Mouse (Mus musculus) midbrain, embryonic 15.5 days (tissue): ENCODE measurements around the gene Stt3a. TPM values are rescaled to one million over a fixed set of nuclear protein-coding genes. Genes with fewer than 3 reads are reported as not detected.

Experiments
- ATAC-seq: fragments of 200-750 bp; cut with Nextera tagmentation; replicated peaks from 2 replicates; pipeline ENCODE4 v1.8.0; 2017; ENCODE audit warnings: moderate TSS enrichment
- H3K27ac ChIP-seq: fragments of 300-500 bp; sonication (generic); 2 replicates; pipeline ENCODE4 v1.5.1; 2015; ENCODE audit warnings: mild to moderate bottlenecking, inconsistent platforms
- H3K27me3 ChIP-seq: fragments of 300-500 bp; sonication (generic); replicated peaks from 2 replicates; pipeline ENCODE4 v1.6.1; 2015; ENCODE audit warnings: inconsistent platforms
- H3K36me3 ChIP-seq: fragments of 300-500 bp; sonication (generic); replicated peaks from 2 replicates; pipeline ENCODE4 v1.6.1; 2015; ENCODE audit warnings: inconsistent platforms
- H3K4me1 ChIP-seq: fragments of 300-500 bp; sonication (generic); 2 replicates; pipeline ENCODE4 v1.6.1; 2015; ENCODE audit warnings: inconsistent platforms
- H3K4me2 ChIP-seq: fragments of 300-500 bp; sonication (generic); 2 replicates; pipeline ENCODE4 v1.6.1; 2015; ENCODE audit warnings: inconsistent platforms, mild to moderate bottlenecking, moderate library complexity
- H3K4me3 ChIP-seq: fragments of 300-500 bp; sonication (generic); 2 replicates; pipeline ENCODE4 v1.5.1; 2015; ENCODE audit warnings: mild to moderate bottlenecking, inconsistent platforms
- H3K9ac ChIP-seq: fragments of 300-500 bp; sonication (generic); 2 replicates; pipeline ENCODE4 v1.6.1; 2015; ENCODE audit warnings: mild to moderate bottlenecking, inconsistent platforms
- H3K9me3 ChIP-seq: fragments of 300-500 bp; sonication (generic); 2 replicates; pipeline ENCODE4 v1.6.1; 2016; ENCODE audit warnings: inconsistent platforms
- WGBS: fragments of 180-500 bp; shearing (Covaris S2); methylation state at CpG from one replicate; pipeline ENCODE4 v1.1.7; 2015; ENCODE audit warnings: mixed read lengths; 5-methylcytosine and 5-hydroxymethylcytosine counted together
- polyA plus RNA-seq: library from polyadenylated mRNA; unstranded; fragments of >200 nt; fragmentation: Nextera tagmentation; extraction: Ambion mirVana; gene quantifications from 2 replicates; pipeline ENCODE4 v1.2.1, GENCODE M21; 2015

The Stt3a gene
- polyA plus RNA-seq, 1 experiment from 2014 or later: 93.4 TPM

DNA sequence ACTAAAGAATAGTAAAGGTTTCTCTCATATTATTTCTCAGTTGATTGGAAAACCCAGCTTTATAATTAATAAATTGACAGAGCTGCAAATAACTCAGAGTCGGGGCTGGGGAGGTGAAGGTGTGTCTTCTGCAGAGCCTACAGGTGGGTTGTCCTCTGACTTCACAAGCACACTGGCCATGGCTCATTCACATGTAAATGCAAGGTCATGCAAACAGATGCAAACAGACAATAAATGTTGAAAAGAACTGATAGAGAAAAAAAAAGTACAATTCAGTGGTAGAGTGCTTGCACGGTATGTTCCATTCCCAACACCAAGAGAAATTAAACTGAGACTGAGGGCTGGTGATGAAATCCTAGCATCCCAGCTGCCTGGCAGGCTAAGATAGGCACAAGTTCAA, 27.0 kb upstream of the Stt3a start:
- 71% methylated on average over 2 of the region's 2 CpGs for WGBS
- Histone ChIP-seq H3K27ac (no peak overlapping the region), H3K27me3 (no peaks in the 10 kb centered on the region), H3K9me3 (no peaks in the 10 kb centered on the region), H3K9ac (no peak overlapping the region), H3K36me3 (peaks cover 11% of the 10 kb centered on the region), H3K4me1 (peaks cover 31% of the 10 kb centered on the region), H3K4me3 (no peak overlapping the region), H3K4me2 (no peak overlapping the region)
- no peak for ATAC-seq

DNA sequence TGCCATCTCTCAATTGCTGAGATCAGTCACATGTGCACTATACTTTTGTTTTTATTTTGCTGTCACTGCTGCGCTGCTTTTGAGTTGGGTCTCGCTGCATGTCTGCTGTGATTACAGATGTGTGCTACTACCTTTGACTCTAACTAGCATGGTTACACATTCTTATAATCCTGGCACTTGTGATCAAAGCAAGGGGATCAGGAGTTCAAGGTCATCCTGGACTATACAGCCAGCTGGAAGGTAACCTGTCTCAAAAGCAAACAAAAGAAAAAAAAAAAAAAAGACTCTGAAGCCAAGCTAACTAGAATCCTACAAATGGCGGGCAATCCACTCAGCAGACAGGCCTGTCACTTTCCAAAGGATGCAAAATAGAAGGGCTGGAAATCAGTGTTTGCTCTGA, 24.7 kb upstream of the Stt3a start:
- peaks cover 28% of the 10 kb centered on the region for H3K36me3 ChIP-seq
- H3K27ac ChIP-seq: no peak overlapping the region
- H3K4me1 ChIP-seq: peaks cover 26% of the 10 kb centered on the region
- ATAC-seq: no peak
- H3K4me2 ChIP-seq: no peak overlapping the region
- H3K27me3 ChIP-seq: no peaks in the 10 kb centered on the region
- 84% methylated on average over 3 of the region's 3 CpGs for WGBS
- H3K9ac ChIP-seq: no peak overlapping the region
- H3K9me3 ChIP-seq: no peaks in the 10 kb centered on the region
- no peak overlapping the region for H3K4me3 ChIP-seq

DNA sequence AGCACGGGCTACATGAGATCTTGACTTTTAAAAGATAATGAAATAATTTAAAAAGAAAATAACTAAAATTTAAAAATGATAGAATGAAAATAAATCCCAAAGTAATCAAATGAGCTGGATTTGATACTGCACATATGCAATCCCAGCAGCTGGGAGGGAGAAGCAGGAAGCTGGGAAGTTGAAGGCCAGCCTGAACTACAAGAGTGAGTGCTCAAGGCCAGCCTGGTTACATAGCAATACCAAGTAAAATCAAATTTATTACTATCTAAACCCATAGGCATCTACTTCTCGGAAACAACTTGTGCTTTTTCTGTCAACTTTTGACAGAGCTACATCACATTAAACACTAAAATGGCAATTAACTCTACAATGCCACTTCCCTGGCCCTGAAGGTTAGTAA, 16.4 kb upstream of the Stt3a start:
- WGBS: 93% methylated on average over 2 of the region's 2 CpGs
- no peak overlapping the region for H3K27ac ChIP-seq
- H3K4me3 ChIP-seq: no peak overlapping the region
- no peaks in the 10 kb centered on the region for H3K4me1 ChIP-seq
- H3K36me3 ChIP-seq: peaks cover 70% of the 10 kb centered on the region
- no peaks in the 10 kb centered on the region for H3K27me3 ChIP-seq
- no peak overlapping the region for H3K9ac ChIP-seq
- H3K9me3 ChIP-seq: no peaks in the 10 kb centered on the region
- no peak overlapping the region for H3K4me2 ChIP-seq
- no peak for ATAC-seq

DNA sequence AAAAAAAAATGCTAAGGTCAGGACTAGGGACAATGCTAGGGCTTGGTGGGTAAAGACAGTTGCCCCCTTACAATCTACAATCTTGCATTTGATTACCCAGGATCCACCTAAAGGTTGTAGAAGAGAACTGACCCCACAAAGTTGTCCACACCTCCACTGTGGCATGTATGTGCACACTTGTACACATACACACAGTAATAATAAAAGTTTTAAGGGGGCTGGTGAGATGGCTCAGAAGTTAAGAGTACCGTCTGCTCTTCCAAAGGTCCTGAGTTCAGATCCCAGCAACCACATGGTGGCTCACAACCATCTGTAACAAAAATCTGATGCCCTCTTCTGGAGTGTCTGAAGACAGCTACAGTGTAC, 1.6 kb upstream of the Stt3a start:
- peak overlapping the region; percentile 83 for H3K4me2 ChIP-seq
- peaks cover 17% of the 10 kb centered on the region for H3K4me1 ChIP-seq
- peak overlapping the region; percentile 100 for H3K4me3 ChIP-seq
- no peak overlapping the region for H3K27ac ChIP-seq
- H3K27me3 ChIP-seq: no peaks in the 10 kb centered on the region
- ATAC-seq: no peak
- H3K9ac ChIP-seq: no peak overlapping the region
- WGBS: 97% methylated on average over 1 of the region's 1 CpGs
- peaks cover 6% of the 10 kb centered on the region; the same call in 1 of the 2 replicates for H3K36me3 ChIP-seq
- no peaks in the 10 kb centered on the region for H3K9me3 ChIP-seq

DNA sequence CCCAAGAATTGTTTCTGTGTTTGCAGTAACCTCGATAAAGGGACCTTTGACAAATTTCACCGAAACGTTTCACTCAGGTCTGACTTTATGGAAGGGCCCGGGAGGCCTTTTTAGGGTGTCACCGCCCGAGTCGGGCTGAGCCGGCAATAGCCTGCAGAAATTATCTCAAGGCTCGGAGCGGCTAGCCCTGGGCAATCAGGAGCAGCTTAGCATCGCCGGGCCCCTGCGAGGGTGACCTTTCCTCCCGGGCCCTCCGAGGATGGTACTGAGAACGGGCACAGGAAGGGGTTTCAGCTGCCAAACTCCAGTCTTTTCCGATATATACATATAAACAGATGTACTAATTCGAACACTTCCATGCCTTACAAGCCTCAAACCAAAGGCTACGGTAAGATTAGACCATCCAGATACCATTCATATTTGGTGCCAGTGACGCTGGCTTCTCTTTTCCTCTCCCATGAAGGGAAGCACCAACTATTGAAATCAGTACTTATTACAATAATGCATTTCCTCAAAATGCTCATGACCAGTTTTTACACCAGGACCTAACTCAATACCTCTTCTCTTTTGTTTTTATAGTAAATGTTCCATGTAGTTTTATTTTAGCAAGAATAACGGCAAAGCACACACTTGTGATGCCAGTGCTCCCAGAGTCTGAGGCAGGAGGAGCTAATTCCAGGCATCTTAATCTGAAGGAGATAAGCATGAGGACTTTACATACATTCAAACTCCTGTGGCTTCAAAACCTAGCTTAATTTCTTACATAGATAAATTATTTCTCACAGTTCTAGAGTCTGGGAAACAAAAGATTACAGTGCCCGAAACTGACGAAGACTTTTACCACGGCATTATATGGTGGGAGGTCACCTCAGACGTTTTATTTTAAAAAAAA, 923 bp upstream of the Stt3a start:
- WGBS: 14% methylated on average over 25 of the region's 25 CpGs
- peak overlapping the region; percentile 83 for H3K4me2 ChIP-seq
- ATAC-seq: peak; percentile 21
- H3K9ac ChIP-seq: peak overlapping the region; percentile 73
- H3K27me3 ChIP-seq: no peaks in the 10 kb centered on the region
- H3K4me1 ChIP-seq: peaks cover 17% of the 10 kb centered on the region
- no peaks in the 10 kb centered on the region for H3K9me3 ChIP-seq
- H3K36me3 ChIP-seq: peaks cover 10% of the 10 kb centered on the region; the same call in 1 of the 2 replicates
- H3K4me3 ChIP-seq: peak overlapping the region; percentile 100
- peak overlapping the region; percentile 84 for H3K27ac ChIP-seq

DNA sequence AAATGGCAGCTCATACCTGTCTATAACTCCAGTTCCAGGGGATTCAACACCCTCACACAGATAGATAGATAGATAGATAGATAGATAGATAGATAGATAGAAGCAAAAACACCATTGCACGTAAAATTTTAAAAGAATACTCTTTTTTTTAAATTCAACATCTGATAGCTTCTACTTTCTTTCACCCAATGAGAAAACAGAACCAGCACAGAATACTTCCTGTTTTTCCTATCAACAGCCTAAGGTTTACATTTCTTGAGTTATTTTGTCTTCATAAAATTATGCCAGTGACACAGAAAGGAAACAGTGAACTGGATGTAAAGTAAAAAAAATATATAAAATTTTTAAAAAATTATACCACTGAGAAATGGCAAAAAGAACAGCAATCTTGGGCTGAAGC, 3.1 kb downstream of the Stt3a start:
- peaks cover 32% of the 10 kb centered on the region; the same call in 1 of the 2 replicates for H3K36me3 ChIP-seq
- 100% methylated on average over 1 of the region's 1 CpGs for WGBS
- H3K27ac ChIP-seq: no peak overlapping the region
- H3K4me3 ChIP-seq: no peak overlapping the region
- H3K27me3 ChIP-seq: no peaks in the 10 kb centered on the region
- H3K9me3 ChIP-seq: no peaks in the 10 kb centered on the region
- ATAC-seq: no peak
- no peak overlapping the region for H3K4me2 ChIP-seq
- H3K4me1 ChIP-seq: peaks cover 17% of the 10 kb centered on the region
- no peak overlapping the region for H3K9ac ChIP-seq

DNA sequence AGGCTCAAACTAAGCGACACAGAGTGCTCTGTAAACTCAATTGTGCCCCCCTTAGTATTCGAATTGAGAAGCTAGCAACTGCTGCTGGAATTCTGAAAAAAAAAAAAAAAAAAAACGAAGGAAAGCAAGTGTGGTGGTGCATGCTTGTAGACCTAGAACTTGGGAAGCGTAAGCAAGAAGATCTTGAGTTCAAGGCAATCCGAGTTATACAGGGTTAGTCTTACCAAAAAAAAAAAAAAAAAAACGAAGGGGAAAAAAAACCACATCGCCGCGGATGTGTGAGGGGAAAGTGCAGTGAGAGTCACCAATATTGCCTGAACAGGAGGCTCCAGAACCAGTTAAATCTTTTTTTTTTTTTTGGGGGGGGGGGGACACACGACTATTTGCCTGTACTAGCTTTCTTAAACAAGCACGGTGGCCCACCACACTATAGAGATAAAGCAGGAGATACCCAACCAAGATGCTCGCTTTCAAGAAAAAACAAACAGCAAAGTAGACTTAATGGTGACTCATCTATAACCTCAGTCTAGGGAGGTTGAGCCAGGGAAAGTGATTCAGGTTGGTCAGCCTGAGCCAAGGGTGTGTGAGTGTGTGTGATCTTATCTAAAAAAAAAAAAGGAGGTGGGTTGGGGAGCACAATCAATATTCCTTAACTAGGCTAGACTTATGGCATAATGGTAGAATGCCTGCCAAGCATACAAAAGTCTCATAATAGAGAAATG, 40.3 kb downstream of the Stt3a start, which contains the start of gene Chek1:
TSS of gene Chek1 (minus strand) at position 32 of the 722 bp plus-strand sequence.
- peak within 1 kb of the TSS; percentile 91 for H3K4me2 ChIP-seq
- peaks cover 8% of the 10 kb centered on the region; the same call in 1 of the 2 replicates for H3K36me3 ChIP-seq
- 9% methylated on average over 12 of the region's 12 CpGs for WGBS
- no peaks in the 10 kb centered on the region for H3K27me3 ChIP-seq
- H3K27ac ChIP-seq: peak within 1 kb of the TSS; percentile 79
- peak; percentile 8; the same call in 1 of the 2 replicates for ATAC-seq
- no peaks in the 10 kb centered on the region for H3K9me3 ChIP-seq
- H3K4me3 ChIP-seq: peak within 1 kb of the TSS; percentile 59
- peak within 1 kb of the TSS; percentile 63 for H3K9ac ChIP-seq
- H3K4me1 ChIP-seq: peaks cover 14% of the 10 kb centered on the region

DNA sequence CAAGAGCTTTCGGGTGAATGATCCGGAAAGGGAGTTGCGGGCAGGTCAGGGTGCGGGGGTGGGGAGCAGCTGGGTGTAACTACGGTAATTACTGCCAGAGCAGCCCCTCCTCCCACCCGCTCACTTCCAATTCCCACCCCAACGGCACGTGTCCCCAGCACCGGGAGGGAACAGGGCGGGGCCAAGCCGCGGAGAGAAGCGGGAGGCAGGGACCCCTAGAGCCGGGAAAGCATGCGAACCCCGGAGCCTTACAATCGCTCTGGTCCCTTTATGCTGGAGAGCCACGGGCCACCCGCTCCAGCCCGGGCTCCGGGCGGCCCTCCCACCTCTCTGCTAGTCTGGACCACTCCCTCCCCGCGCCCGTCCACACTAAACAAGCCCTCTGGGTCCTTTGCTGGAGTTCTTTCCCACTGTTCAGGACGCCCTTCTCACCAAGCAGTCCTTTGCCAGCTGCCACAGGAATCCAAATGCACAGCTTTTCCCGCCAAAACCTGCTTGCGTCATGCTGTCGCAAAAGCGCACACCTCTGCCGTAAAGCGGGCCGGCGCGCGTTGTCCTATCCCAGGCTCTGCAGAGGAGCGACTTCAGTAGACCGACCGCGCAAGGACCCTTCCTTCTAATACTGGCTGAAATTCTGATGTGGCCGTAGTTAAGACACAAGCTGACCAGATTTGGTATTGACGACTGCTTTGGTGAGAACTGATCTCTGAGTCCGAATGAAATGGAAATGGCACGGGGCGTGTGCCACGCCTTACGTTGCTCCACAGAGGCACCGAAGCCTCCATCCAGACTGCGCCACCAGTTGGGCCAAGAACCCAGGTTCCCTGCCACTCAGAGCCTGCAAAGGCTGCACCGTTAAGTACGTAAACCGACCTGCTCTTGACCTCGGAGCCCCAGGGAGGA, 41.1 kb downstream of the Stt3a start:
- ATAC-seq: peak; percentile 97
- Histone ChIP-seq H3K27ac (peak overlapping the region; percentile 79), H3K4me3 (peak overlapping the region; percentile 59), H3K27me3 (no peaks in the 10 kb centered on the region), H3K9me3 (no peaks in the 10 kb centered on the region), H3K9ac (peak overlapping the region; percentile 63), H3K36me3 (0 out of 2 replicates have a peak, but pooled peaks cover 3% of the 10 kb centered on the region), H3K4me1 (peaks cover 14% of the 10 kb centered on the region), H3K4me2 (peak overlapping the region; percentile 91)
- WGBS: under 1% methylated on average over 53 of the region's 53 CpGs

DNA sequence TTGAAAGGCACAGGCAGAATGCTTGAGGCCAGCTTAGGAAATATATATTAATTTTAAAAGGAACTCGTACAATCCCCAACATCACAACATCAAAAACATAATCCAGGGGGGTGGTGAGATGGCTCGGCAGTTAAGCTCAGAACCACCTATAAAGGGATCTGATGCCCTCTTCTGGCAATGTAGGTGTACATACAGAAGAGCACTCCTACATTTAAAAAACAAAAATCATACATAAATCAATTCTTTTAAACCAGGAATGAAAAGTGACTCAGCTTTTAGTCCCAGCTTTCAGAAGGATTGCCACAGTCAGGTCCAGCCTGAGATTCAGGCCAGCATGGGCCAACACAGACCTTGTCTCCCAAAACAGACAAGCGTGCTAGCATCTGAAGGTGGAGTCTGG, 50.9 kb downstream of the Stt3a start:
- 82% methylated on average over 3 of the region's 3 CpGs for WGBS
- H3K9ac ChIP-seq: no peak overlapping the region
- 0 out of 2 replicates have a peak, but pooled peaks cover 2% of the 10 kb centered on the region for H3K36me3 ChIP-seq
- H3K4me2 ChIP-seq: no peak overlapping the region
- H3K4me1 ChIP-seq: no peaks in the 10 kb centered on the region
- H3K4me3 ChIP-seq: no peak overlapping the region
- H3K27me3 ChIP-seq: no peaks in the 10 kb centered on the region
- ATAC-seq: no peak
- H3K9me3 ChIP-seq: no peaks in the 10 kb centered on the region
- H3K27ac ChIP-seq: no peak overlapping the region

DNA sequence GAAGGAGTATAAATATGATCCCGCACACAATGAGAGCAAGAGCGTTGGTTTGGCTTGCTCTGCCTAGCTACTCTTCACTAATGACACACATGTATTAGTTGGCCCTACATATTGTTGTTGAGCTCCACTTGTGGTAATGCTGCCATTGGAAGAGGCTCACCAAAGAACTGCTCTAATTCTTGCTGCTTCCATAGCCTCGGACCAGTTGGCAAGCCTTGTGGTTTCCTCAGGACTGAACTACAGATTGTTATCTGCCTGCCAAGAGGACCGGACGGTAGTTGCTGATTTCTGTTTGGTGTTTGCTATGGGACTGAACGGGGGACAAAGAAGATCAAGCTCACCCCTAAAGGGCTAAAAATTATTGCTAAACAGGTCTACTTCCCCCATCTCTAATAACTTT, 60.2 kb downstream of the Stt3a start:
- ATAC-seq: no peak
- no peaks in the 10 kb centered on the region for H3K9me3 ChIP-seq
- H3K4me2 ChIP-seq: no peak overlapping the region
- no peak overlapping the region for H3K4me3 ChIP-seq
- H3K27ac ChIP-seq: no peak overlapping the region
- no peaks in the 10 kb centered on the region for H3K36me3 ChIP-seq
- 95% methylated on average over 6 of the region's 6 CpGs for WGBS
- H3K4me1 ChIP-seq: no peaks in the 10 kb centered on the region
- H3K27me3 ChIP-seq: no peaks in the 10 kb centered on the region
- no peak overlapping the region for H3K9ac ChIP-seq

DNA sequence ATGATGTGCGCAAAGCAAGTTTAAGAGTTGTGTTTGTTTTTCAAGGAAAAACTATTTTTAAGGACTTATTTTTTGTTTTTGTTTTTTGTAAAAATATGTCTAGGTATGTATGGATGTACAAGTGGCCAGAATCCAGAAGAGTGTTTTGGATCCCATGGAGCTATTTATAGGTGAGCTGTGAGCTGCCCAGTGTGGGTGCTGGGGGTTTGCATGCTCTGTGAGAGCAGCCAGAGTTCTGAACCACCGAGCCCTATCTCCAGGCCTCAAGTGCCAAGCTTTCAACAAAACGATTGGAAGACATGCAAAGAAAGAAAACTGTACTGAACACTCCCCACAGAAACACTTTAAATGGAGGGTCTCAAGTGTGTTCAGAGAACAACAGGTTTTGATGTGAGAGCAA, 61.6 kb downstream of the Stt3a start:
- 88% methylated on average over 3 of the region's 3 CpGs for WGBS

DNA sequence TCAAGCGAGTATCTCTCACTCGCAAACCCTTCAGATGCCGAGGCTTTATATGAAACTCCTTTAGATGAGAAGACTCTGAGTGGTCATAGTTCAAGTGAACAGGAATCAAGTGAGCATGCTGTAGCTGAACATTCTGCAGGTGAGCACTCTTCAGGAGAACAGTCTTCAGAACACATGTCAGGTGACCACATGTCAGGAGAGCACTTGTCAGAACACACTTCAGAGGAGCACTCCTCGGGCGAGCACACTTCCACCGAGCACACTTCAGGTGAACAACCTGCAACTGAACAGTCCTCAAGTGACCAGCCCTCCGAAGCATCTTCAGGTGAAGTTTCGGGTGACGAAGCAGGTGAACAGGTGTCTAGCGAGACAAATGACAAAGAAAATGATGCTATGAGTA, 73.2 kb downstream of the Stt3a start:
- Histone ChIP-seq H3K36me3 (no peaks in the 10 kb centered on the region), H3K27ac (no peak overlapping the region), H3K4me1 (no peaks in the 10 kb centered on the region), H3K9ac (no peak overlapping the region), H3K27me3 (no peaks in the 10 kb centered on the region), H3K9me3 (no peaks in the 10 kb centered on the region), H3K4me2 (no peak overlapping the region), H3K4me3 (no peak overlapping the region)
- no peak for ATAC-seq
- 95% methylated on average over 10 of the region's 10 CpGs for WGBS

More for the DNA sequence above, 61.6 kb downstream of the Stt3a start:
- Histone ChIP-seq H3K4me3 (no peak overlapping the region), H3K4me1 (no peaks in the 10 kb centered on the region), H3K9me3 (no peaks in the 10 kb centered on the region), H3K36me3 (no peaks in the 10 kb centered on the region), H3K9ac (no peak overlapping the region), H3K27ac (no peak overlapping the region), H3K4me2 (no peak overlapping the region), H3K27me3 (no peaks in the 10 kb centered on the region)
- ATAC-seq: no peak
